Mouse (Mus musculus): ENCODE results near the gene Olfr1380. TPM values are rescaled to one million over a fixed set of nuclear protein-coding genes. Genes with fewer than 3 reads are reported as not detected.

The Olfr1380 gene
- total RNA-seq, 4 experiments from 2014 or later: not detected

Other genes with a start within 250 kb of the Olfr1380 start
- gene Olfr1391, start 234.1 kb upstream of the Olfr1380 start, total RNA-seq (2022): not detected
- gene Olfr1390, start 221.7 kb upstream of the Olfr1380 start, total RNA-seq (2022): not detected
- gene Olfr1389, start 133.8 kb upstream of the Olfr1380 start, total RNA-seq (2022): not detected
- gene Olfr1388, start 120.3 kb upstream of the Olfr1380 start, total RNA-seq (2022): under 1 TPM; 0.25 to 0.41 (median 0.31) TPM
- not detected for gene Olfr1387, start 101.5 kb upstream of the Olfr1380 start, total RNA-seq (2022)
- not detected for gene Olfr1386, start 91.8 kb upstream of the Olfr1380 start, total RNA-seq (2022)
- under 1 TPM in 2 of 4 experiments, not detected in 2; 0.11 to 0.18 TPM for gene Olfr1385, start 67.8 kb upstream of the Olfr1380 start, total RNA-seq (2022)
- gene Olfr1384, start 50.2 kb upstream of the Olfr1380 start, total RNA-seq (2022): not detected
- gene Olfr1383, start 37.2 kb upstream of the Olfr1380 start, total RNA-seq (2022): 1 to 10 TPM in 1 of 4 experiments, under 1 TPM in 1, not detected in 2; 0.56 to 1.2 TPM
- gene Olfr1382, start 28.6 kb upstream of the Olfr1380 start, total RNA-seq (2022): not detected
- gene Olfr1381, start 13.4 kb upstream of the Olfr1380 start, total RNA-seq (2022): not detected
- gene Flt4, start 52.4 kb downstream of the Olfr1380 start, total RNA-seq (2022): 1 to 10 TPM; 1.9 to 2.8 (median 2.3) TPM
- gene Scgb3a1, start 106.7 kb downstream of the Olfr1380 start, total RNA-seq (2022): not detected
- 10 to 100 TPM; 39.8 to 53.9 (median 46.8) TPM for gene Cnot6, start 155.8 kb downstream of the Olfr1380 start, total RNA-seq (2022)
- 1 to 10 TPM; 4.2 to 8.5 (median 6.7) TPM for gene Gfpt2, start 237.3 kb downstream of the Olfr1380 start, total RNA-seq (2022)

All from layer of hippocampus, adult 8-10 months (tissue).